Mouse (Mus musculus) liver, embryonic 14.5 days (tissue): Measurements from ENCODE around the gene Trim3. TPM values are rescaled to one million over a fixed set of nuclear protein-coding genes. Genes with fewer than 3 reads are reported as not detected.

ENCODE experiments used
- ATAC-seq: fragments of 200-750 bp; cut with Nextera tagmentation; 2 replicates; pipeline ENCODE4 v1.8.0; 2017; ENCODE audit warnings: moderate number of reproducible peaks, mild to moderate bottlenecking, moderate library complexity; ENCODE audit not compliant: insufficient read depth
- DNase-seq, 3 experiments: peaks; one replicate each; pipeline ENCODE4 v3.0.0-alpha.2; 2012 to 2013; ENCODE audit warnings: low read depth in 3 of 3, low spot score in 3 of 3
- H3K27ac ChIP-seq: fragments of 300-500 bp; sonication (generic); 2 replicates; pipeline ENCODE4 v1.5.1; 2014; ENCODE audit warnings: moderate library complexity, mild to moderate bottlenecking, control low read depth, inconsistent platforms
- H3K27me3 ChIP-seq: fragments of 300-500 bp; sonication (generic); 2 replicates; pipeline ENCODE4 v1.6.1; 2014; ENCODE audit warnings: mild to moderate bottlenecking, low read length, moderate library complexity; ENCODE audit not compliant: control insufficient read depth, insufficient read depth
- H3K36me3 ChIP-seq: fragments of 300-500 bp; sonication (generic); replicated peaks from 2 replicates; pipeline ENCODE4 v1.6.1; 2014; ENCODE audit warnings: low read depth; ENCODE audit not compliant: control insufficient read depth, insufficient read depth
- H3K4me1 ChIP-seq, 2 experiments: fragments of 200-500 bp in 1 of 2; fragments of 300-500 bp in 1 of 2; sonication (generic) in 1 of 2; replicated peaks; 2 replicates each; pipeline ENCODE4 v1.6.1; 2012 to 2014; ENCODE audit warnings: antibody characterized with exemption in 1 of 2, inconsistent platforms in 1 of 2, low read length in 1 of 2; ENCODE audit not compliant: control insufficient read depth in 2 of 2, insufficient read depth in 2 of 2
- H3K4me2 ChIP-seq: fragments of 300-500 bp; sonication (generic); 2 replicates; pipeline ENCODE4 v1.6.1; 2014; ENCODE audit warnings: low read depth, mild to moderate bottlenecking, control low read depth, moderate library complexity
- H3K4me3 ChIP-seq, 2 experiments: fragments of 200-500 bp in 1 of 2; fragments of 300-500 bp in 1 of 2; sonication (generic) in 1 of 2; 2 replicates each; pipeline ENCODE4 v1.5.1; 2012 to 2014; ENCODE audit warnings: low read depth in 2 of 2, low read length in 2 of 2, mild to moderate bottlenecking in 2 of 2, control low read depth in 1 of 2, inconsistent platforms in 1 of 2, moderate library complexity in 1 of 2; ENCODE audit not compliant: insufficient read depth in 1 of 2
- H3K9ac ChIP-seq: fragments of 300-500 bp; sonication (generic); replicated peaks from 2 replicates; pipeline ENCODE4 v1.6.1; 2014; ENCODE audit warnings: mild to moderate bottlenecking, control low read depth, moderate library complexity
- H3K9me3 ChIP-seq: fragments of 300-500 bp; sonication (generic); 2 replicates; pipeline ENCODE4 v1.6.1; 2016; ENCODE audit warnings: low read length, mixed read lengths; ENCODE audit not compliant: control insufficient read depth
- CTCF ChIP-seq: IDR thresholded peaks from 2 replicates; pipeline ENCODE4 v1.5.1; 2016; ENCODE audit warnings: antibody characterized with exemption, low read depth, control low read depth
- EP300 ChIP-seq: IDR thresholded peaks from 2 replicates; pipeline ENCODE4 v1.6.1; 2016; ENCODE audit warnings: antibody characterized with exemption, low read depth
- whole genome bisulfite sequencing: fragments of 180-500 bp; shearing (Covaris S2); extraction: QIAGEN DNeasy Blood & Tissue Kit; methylation state at CpG from one replicate; pipeline ENCODE4 v1.1.7; 2014; ENCODE audit not compliant: insufficient replicate concordance; 5-methylcytosine and 5-hydroxymethylcytosine counted together
- polyA plus RNA-seq, 2 experiments: library from polyadenylated mRNA; depleted of rRNA in 1 of 2; stranded (reverse) in 1 of 2; unstranded in 1 of 2; fragments of >200 nt; fragmentation: Nextera tagmentation in 1 of 2; extraction: Ambion mirVana in 1 of 2; gene quantifications; 2 replicates each; pipeline versions ENCODE4 v1.2.1 to v1.2.3; 2012 to 2014

Gene Trim3
- polyA plus RNA-seq, 2 experiments: 2.2 to 4.3 TPM

GRCm38 (mm10) chr7:105581959-105582358 lies 51.4 kb downstream of the Trim3 start:
- 58% methylated on average over 2 of the region's 2 CpGs for WGBS
- Histone ChIP-seq H3K4me3 (no peak overlapping the region), H3K4me1 (no peaks in the 10 kb centered on the region), H3K27ac (no peak overlapping the region), H3K27me3 (no peaks in the 10 kb centered on the region; the same call in none of the 2 replicates), H3K36me3 (no peaks in the 10 kb centered on the region), H3K9ac (no peak overlapping the region), H3K4me2 (peak overlapping the region; percentile 63; the same call in 1 of the 2 replicates), H3K9me3 (no peaks in the 10 kb centered on the region)
- DNase-seq (no peak), ATAC-seq (no peak)
- TF ChIP-seq EP300 (no peak), CTCF (no peak)

GRCm38 (mm10) chr7:105581094-105581703 lies 52.2 kb downstream of the Trim3 start, which contains the start of gene Apbb1:
Gene Apbb1, minus strand, starts transcription at chr7:105581653.
- H3K9ac ChIP-seq: no peak within 1 kb of the TSS
- H3K4me3 ChIP-seq: peak within 1 kb of the TSS; percentile 55 to 71
- H3K4me1 ChIP-seq: no peaks in the 10 kb centered on the region
- ATAC-seq: peak; percentile 86
- 1% methylated on average over 40 of the region's 54 CpGs for WGBS
- H3K27ac ChIP-seq: no peak within 1 kb of the TSS
- H3K4me2 ChIP-seq: peak within 1 kb of the TSS; percentile 63
- TF ChIP-seq EP300 (no peak), CTCF (no peak)
- peak in 1 of 3 experiments; percentile 22 for DNase-seq
- H3K36me3 ChIP-seq: no peaks in the 10 kb centered on the region
- no peaks in the 10 kb centered on the region; the same call in none of the 2 replicates for H3K27me3 ChIP-seq
- no peaks in the 10 kb centered on the region for H3K9me3 ChIP-seq

DNA sequence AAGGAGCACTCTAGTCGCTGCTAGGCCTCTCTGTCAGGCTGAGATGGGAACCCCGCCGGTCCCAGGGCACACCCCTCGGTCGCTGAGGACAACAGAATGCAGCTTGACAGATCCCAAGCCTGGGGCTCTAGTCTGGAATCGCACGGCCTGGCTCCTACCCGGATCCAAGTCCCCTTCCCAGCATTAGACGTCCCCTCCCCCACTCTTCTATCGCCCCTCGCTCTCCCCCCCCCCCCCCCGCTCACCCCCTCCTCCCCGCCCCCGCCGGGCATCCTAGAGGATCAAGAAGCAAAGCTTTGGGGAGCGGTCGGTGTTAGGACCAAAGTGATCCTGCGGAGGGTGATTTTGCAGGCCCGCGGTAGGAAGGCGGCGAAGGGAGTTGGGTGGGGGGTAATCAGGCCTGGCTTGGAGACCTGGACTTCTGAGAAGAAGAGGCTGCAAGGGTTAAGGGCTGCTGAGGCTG lies 52.7 kb downstream of the Trim3 start:
- Histone ChIP-seq H3K4me1 (no peaks in the 10 kb centered on the region), H3K36me3 (no peaks in the 10 kb centered on the region), H3K27ac (no peak overlapping the region), H3K4me2 (peak overlapping the region; percentile 63), H3K9ac (no peak overlapping the region), H3K9me3 (no peaks in the 10 kb centered on the region), H3K4me3 (peak overlapping the region; percentile 55 to 71), H3K27me3 (no peaks in the 10 kb centered on the region; the same call in none of the 2 replicates)
- DNase-seq (no peak), ATAC-seq (no peak)
- WGBS: 5% methylated on average over 17 of the region's 22 CpGs
- no peak for TF ChIP-seq CTCF
- no peak for TF ChIP-seq EP300

GRCm38 (mm10) chr7:105578481-105578880 lies 54.9 kb downstream of the Trim3 start:
- H3K9ac ChIP-seq: no peak overlapping the region
- no peak overlapping the region for H3K27ac ChIP-seq
- no peaks in the 10 kb centered on the region for H3K9me3 ChIP-seq
- TF ChIP-seq CTCF (no peak), EP300 (no peak)
- H3K27me3 ChIP-seq: no peaks in the 10 kb centered on the region; the same call in none of the 2 replicates
- H3K4me1 ChIP-seq: no peaks in the 10 kb centered on the region
- 49% methylated on average over 2 of the region's 2 CpGs for WGBS
- no peak overlapping the region for H3K4me2 ChIP-seq
- ATAC-seq (no peak), DNase-seq (no peak)
- no peak overlapping the region for H3K4me3 ChIP-seq
- no peaks in the 10 kb centered on the region for H3K36me3 ChIP-seq

DNA sequence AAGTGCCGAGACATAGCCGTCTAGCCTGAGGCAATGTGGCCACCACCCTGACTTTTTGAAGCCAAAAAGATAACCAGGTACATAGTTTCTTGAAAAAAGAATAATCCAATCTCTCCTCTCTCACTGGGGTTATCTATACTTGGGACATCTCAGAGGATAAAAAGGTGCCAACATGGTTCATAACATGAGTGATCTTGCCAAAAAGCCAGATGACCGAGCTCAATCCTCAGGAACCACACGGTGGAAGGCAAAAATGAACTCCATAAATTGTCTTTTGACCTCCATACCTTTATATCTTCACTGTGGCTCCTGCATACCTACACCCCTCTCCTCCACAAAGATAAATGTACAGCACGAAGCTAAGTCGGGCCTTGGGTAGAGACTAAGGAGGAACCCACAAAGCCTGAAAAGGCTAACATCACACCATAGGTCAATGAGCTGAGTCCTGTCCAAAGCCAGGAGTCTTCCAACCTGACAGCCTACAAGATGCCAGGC lies 55.9 kb downstream of the Trim3 start:
- Histone ChIP-seq H3K4me1 (no peaks in the 10 kb centered on the region), H3K9ac (no peak overlapping the region), H3K4me3 (no peak overlapping the region), H3K27ac (no peak overlapping the region), H3K9me3 (no peaks in the 10 kb centered on the region), H3K36me3 (no peaks in the 10 kb centered on the region), H3K4me2 (no peak overlapping the region), H3K27me3 (no peaks in the 10 kb centered on the region; the same call in none of the 2 replicates)
- no peak for DNase-seq
- TF ChIP-seq CTCF (no peak), EP300 (no peak)
- no peak for ATAC-seq
- WGBS: 69% methylated on average over 6 of the region's 6 CpGs
